Mouse (Mus musculus): ENCODE measurements around the gene Nek6. TPM values are rescaled to one million over a fixed set of nuclear protein-coding genes. Genes with fewer than 3 reads are reported as not detected.

The Nek6 gene
- polyA plus RNA-seq, 1 experiment from 2014 or later: 43.7 TPM

DNA sequence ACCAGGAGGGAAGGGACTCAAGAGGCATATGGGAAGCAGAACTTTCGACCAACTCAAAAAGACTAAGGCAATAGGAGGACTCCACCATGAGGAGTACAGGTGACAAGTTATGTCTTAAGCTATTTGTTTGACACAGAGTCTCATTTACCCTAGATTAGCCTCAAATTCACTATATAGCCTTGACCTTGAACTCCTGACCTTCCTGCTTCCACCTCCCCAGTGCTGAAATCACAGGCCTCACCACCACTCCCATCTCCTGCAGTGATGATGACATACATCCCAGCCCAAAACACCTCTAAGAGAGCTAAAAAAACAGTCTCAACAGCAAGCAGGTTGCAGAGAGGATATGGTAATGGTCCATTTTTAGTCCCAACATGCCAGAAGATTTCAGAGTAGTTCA lies 130.3 kb downstream of the Nek6 start:
- WGBS: 93% methylated on average over 1 of the region's 1 CpGs
- Histone ChIP-seq H3K36me3 (ENCODE audit: control insufficient read depth, insufficient read depth, low read length) (peaks cover 7% of the 10 kb centered on the region; the same call in 1 of the 2 replicates), H3K9ac (ENCODE audit: low read length) (no peak overlapping the region), H3K9me3 (ENCODE audit: control insufficient read depth, low read length) (no peaks in the 10 kb centered on the region), H3K4me2 (replicated peaks; ENCODE audit: low read depth) (no peak overlapping the region), H3K27ac (replicated peaks) (no peak overlapping the region), H3K27me3 (ENCODE audit: control insufficient read depth, insufficient read depth, low read length) (no peaks in the 10 kb centered on the region), H3K4me3 (ENCODE audit: low read depth, low read length) (no peak overlapping the region), H3K4me1 (replicated peaks; ENCODE audit: control insufficient read depth, insufficient read depth) (peaks cover 4% of the 10 kb centered on the region; the same call in 1 of the 2 replicates)
- no peak for TF ChIP-seq CTCF (IDR thresholded peaks at IDR 0.05; ENCODE audit: low read depth)
- no peak for TF ChIP-seq EP300 (optimal IDR thresholded peaks at IDR 0.05)
- ATAC-seq (ENCODE audit: low FRiP score, low TSS enrichment): no peak
- no peak for DNase-seq (ENCODE audit: low spot score)

GRCm38 (mm10) chr2:38643625-38644427 lies 132.4 kb downstream of the Nek6 start, which contains the start of gene Psmb7:
Psmb7 (minus strand) TSS chr2:38644087.
- 1% methylated on average over 52 of the region's 52 CpGs for WGBS
- ATAC-seq (ENCODE audit: low FRiP score, low TSS enrichment) (peak; percentile 90), DNase-seq (ENCODE audit: low spot score) (peak; percentile 93)
- Histone ChIP-seq H3K27me3 (ENCODE audit: control insufficient read depth, insufficient read depth, low read length) (no peaks in the 10 kb centered on the region), H3K4me3 (ENCODE audit: low read depth, low read length) (peak within 1 kb of the TSS; percentile 95), H3K9ac (ENCODE audit: low read length) (peak within 1 kb of the TSS; percentile 94), H3K4me1 (replicated peaks; ENCODE audit: control insufficient read depth, insufficient read depth) (peaks cover 4% of the 10 kb centered on the region; the same call in 1 of the 2 replicates), H3K9me3 (ENCODE audit: control insufficient read depth, low read length) (no peaks in the 10 kb centered on the region), H3K36me3 (ENCODE audit: control insufficient read depth, insufficient read depth, low read length) (0 out of 2 replicates have a peak, but pooled peaks cover 4% of the 10 kb centered on the region), H3K4me2 (replicated peaks; ENCODE audit: low read depth) (peak within 1 kb of the TSS; percentile 93), H3K27ac (replicated peaks) (peak within 1 kb of the TSS; percentile 76)
- no peak for TF ChIP-seq EP300 (optimal IDR thresholded peaks at IDR 0.05)
- no peak for TF ChIP-seq CTCF (IDR thresholded peaks at IDR 0.05; ENCODE audit: low read depth)

Small RNAs within 50 kb of the gene (microRNA-seq; reads per million reads assigned to microRNA genes)
- not detected for gene Gm27634

Other genes starting within 250 kb of the Nek6 start
- gene Dennd1a, start 224.3 kb upstream of the Nek6 start, polyA plus RNA-seq (2015; fragmentation: Nextera tagmentation; extraction: Ambion mirVana): 3.1 and 4.3 TPM in 2 replicates
- not detected in 2 replicates for gene Lhx2, start 172.4 kb upstream of the Nek6 start, polyA plus RNA-seq (2015; fragmentation: Nextera tagmentation; extraction: Ambion mirVana)
- 162 and 166 TPM in 2 replicates for gene Psmb7, start 132.4 kb downstream of the Nek6 start, polyA plus RNA-seq (2015; fragmentation: Nextera tagmentation; extraction: Ambion mirVana)
- 0.28 and 0.33 TPM in 2 replicates for gene Nr5a1, start 202.9 kb downstream of the Nek6 start, polyA plus RNA-seq (2015; fragmentation: Nextera tagmentation; extraction: Ambion mirVana)

All from stomach, postnatal 0 days (tissue).